Mouse (Mus musculus) heart, adult 18-20 months (tissue): ENCODE results near the gene Fam178b. TPM values are rescaled to one million over a fixed set of nuclear protein-coding genes. Genes with fewer than 3 reads are reported as not detected.
A peak's percentile ranks its signal among the peaks of the same experiment; 100 is the strongest.
"Not testable (repeated sequence)": the region's sequence is repeated elsewhere in the genome, so short reads cannot be mapped to it uniquely, and the experiment has no call there.

Source experiments
- DNase-seq, 2 experiments: peaks; one replicate each; pipeline ENCODE4 v3.0.0; 2021 to 2022; ENCODE audit warnings: mixed read lengths in 1 of 2
- total RNA-seq, 2 experiments: library from RNA; stranded (reverse); gene quantifications; 2 replicates each; pipeline ENCODE4 v1.2.3; 2021

Fam178b gene
- total RNA-seq, 2 experiments from 2014 or later, result 0.42 TPM; not detected in 1

- DNase-seq, result peak; percentile 98 to 99
Measured at GRCm38 (mm10) chr1:36546888-36547471, 136.0 kb downstream of the Fam178b start, which contains the start of gene Ankrd39. Gene Ankrd39 (minus strand): TSS chr1:36547445.

GRCm38 (mm10) chr1:36545845-36546600 lies 137.0 kb downstream of the Fam178b start:
- DNase-seq, result no peak

DNA sequence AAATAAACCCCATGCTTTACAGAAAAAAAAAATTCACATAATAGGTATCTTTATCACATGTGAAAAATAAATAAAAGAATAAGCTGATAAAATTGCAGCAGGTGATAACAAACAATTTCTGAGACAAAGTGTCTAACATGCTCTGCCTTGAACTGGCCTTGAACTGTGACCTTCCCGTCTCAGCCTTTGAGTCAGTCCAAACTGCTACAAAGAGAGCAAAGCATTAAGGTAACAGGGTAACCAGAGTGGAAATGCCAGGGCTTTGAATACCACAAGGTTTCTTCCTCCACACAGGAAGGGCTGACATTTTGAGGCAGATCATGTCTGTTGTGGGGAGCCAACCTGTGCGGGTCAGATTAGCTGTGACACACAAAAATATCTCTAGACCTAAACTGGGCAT lies 137.6 kb downstream of the Fam178b start:
- DNase-seq, result no peak

GRCm38 (mm10) chr1:36542925-36543324 lies 140.1 kb downstream of the Fam178b start:
- no peak for DNase-seq

DNA sequence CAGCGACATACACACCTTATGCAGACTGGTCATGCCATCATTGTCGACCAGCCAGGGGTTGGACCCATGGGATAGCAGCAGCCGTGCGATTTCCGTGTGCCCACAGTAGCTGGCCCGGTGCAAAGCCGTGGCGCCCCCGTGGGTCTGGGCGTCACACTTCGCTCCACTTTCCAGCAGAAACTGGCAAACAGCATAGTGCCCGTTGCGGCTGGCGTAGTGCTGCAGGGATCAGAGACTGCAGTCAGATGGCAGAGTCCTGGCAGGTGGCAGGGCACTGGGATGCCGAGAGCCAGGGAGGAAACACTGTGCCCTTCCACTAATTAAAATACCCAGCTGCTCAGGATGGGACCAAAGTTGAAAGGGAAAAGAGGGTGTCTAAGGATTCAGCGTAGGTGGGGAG lies 141.1 kb downstream of the Fam178b start:
- no peak for DNase-seq

DNA sequence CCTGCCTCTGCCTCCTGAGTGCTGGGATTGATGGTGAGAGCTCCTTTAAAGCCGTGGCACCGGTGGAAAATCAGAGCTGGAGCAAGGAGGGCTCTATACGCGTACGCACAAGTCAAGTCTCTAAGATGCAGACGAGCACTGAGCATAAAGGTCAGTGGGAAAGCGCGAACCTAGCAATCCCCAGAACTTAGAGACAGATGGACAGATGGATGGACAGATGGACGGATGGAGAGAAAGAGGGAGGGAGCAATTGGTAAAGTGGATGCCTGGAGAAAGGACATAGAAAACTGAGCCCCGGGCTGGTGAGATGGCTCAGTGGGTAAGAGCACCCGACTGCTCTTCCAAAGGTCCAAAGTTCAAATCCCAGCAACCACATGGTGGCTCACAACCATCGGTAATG lies 142.2 kb downstream of the Fam178b start:
- no peak for DNase-seq

- DNase-seq, result no peak
Measured at GRCm38 (mm10) chr1:36540132-36540531, 142.9 kb downstream of the Fam178b start.

GRCm38 (mm10) chr1:36539186-36539585 lies 143.8 kb downstream of the Fam178b start, which contains the start of gene Gm42417:
Gene Gm42417 (minus strand): TSS chr1:36539429.
- peak; percentile 81 to 92 for DNase-seq

- DNase-seq, result no peak
Measured at GRCm38 (mm10) chr1:36538727-36539126, 144.3 kb downstream of the Fam178b start.

- not testable (repeated sequence) for DNase-seq
Measured at GRCm38 (mm10) chr1:36536783-36537182, 146.2 kb downstream of the Fam178b start, which contains the start of gene Ankrd23. Gene Ankrd23 (minus strand): TSS chr1:36536883.

- DNase-seq, result no peak
Measured at GRCm38 (mm10) chr1:36536397-36536728, 146.6 kb downstream of the Fam178b start.

GRCm38 (mm10) chr1:36535477-36536396 lies 147.2 kb downstream of the Fam178b start:
- peak; percentile 84 to 86 for DNase-seq

- peak in 1 of 2 experiments; percentile 62 for DNase-seq
Measured at GRCm38 (mm10) chr1:36534595-36535058, 148.4 kb downstream of the Fam178b start.

DNA sequence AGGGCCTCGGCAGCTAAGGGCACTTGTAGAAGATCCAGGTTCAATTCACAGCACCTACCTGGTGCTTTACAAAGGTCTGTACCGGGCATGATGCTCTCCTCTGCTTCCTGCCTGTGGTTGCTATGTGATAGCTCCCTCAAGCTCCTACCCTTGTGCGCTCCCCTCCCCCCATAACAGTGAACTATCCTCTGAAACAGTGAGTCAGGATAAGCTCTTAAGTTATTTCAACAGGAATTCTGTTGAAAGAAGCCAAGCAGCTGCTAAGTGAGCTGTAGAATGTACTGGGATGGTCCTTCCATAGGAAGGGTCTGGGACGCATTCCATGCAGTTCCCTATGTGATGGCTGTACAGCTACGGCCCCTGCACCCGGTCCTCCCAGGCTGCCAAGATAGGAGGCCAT lies 149.4 kb downstream of the Fam178b start:
- DNase-seq, result no peak

DNA sequence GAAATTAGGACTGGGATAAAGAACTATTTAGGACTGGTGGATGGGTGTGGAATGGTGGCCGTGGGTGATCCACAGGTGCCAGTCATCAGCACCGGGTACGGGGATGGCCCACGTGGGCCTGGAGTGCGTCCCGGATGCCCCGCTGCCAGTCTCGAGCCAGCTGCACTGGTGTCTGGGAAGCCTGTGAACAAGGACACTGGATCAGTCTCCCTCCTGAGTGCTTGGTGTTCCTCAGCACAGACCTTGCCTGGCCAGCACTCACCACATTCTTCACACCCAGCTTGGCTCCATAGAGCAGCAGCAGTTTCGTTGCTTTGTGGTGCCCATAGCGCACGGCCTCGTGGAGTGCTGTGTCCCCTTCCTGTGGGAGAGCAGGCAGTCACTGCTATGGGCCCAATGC lies 151.5 kb downstream of the Fam178b start:
- peak in 1 of 2 experiments; percentile 51 for DNase-seq

GRCm38 (mm10) chr1:36530962-36531361 lies 152.0 kb downstream of the Fam178b start:
- no peak for DNase-seq

- no peak for DNase-seq
Measured at GRCm38 (mm10) chr1:36530485-36530884, 152.5 kb downstream of the Fam178b start.

- no peak for DNase-seq
Measured at GRCm38 (mm10) chr1:36529875-36530274, 153.1 kb downstream of the Fam178b start.

GRCm38 (mm10) chr1:36529274-36529673 lies 153.7 kb downstream of the Fam178b start:
- DNase-seq, result no peak

DNA sequence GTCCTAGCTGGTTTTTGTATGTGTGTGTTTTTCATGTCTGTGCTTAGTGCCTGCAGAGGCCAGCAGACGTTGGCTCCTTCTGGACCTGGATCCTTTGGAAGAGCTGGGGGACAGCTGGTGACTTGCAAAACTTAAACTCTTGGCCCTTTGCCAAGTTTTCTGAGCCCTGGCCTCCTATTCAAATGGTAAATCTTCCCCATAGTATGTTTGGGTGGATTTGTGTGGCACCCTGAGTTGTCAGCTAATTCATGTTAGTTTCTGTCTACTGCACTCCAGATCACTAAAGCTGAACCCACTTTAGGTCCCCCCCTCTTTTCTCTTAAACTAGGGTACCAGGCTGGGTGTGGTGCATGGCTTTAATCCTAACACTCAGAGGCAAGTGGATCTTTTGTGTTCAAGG lies 154.6 kb downstream of the Fam178b start:
- no peak for DNase-seq

- DNase-seq, result no peak
Measured at GRCm38 (mm10) chr1:36526903-36527302, 156.1 kb downstream of the Fam178b start.

DNA sequence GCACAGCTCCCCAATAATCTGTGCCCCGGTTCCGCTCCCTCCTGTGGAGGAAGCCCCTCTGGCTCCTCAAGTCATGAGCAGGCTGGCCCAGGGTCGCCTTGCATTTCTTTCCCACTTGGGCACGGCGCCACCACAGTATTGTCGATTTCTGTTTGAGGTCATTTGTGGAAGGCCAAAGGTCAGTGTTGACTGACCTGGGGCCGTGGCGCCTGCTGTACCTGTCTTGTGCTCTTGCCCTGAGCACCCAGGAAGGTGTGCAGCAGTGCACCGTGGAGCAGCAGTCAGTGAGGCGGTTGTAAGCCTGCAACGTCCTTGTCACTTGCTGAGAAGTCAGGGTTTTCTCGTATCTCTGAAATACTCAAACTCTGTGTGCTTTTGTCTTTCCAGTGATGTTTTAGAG lies 157.2 kb downstream of the Fam178b start:
- DNase-seq, result no peak

DNA sequence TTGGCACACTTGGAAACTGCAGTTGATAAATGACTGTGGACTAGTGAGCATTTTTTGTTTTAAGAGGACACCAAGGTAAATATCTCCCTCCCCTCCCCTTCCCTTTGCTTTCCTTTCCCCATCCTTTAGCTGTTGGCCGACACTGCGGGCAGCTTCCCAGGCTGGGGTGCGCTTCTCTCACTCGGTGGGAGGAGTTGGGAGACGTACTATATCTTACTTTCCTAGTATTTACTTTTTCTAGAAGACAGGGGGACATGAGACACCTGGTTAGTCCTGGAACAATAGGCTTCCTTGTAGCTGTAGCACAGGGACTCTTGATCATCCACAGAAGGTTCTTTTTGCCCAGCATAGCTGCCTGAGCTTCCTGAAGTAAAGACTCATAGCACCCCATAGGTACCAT lies 158.9 kb downstream of the Fam178b start:
- no peak for DNase-seq
